Mouse (Mus musculus): ENCODE measurements at regions not wholly inside any gene's neighbourhood (a gene's known extent, or its start where the extent isn't known, plus 50 kb on each side); places are given as distances from the start of the nearest gene placed in this dataset.
A peak's percentile ranks its signal among the peaks of the same experiment; 100 is the strongest.

- no peak for DNase-seq (ENCODE audit: low spot score in 2 of 2)
These were observed 88.5 kb downstream of the Irx1 start for GRCm38 (mm10) chr13:71874986-71875385.

DNA sequence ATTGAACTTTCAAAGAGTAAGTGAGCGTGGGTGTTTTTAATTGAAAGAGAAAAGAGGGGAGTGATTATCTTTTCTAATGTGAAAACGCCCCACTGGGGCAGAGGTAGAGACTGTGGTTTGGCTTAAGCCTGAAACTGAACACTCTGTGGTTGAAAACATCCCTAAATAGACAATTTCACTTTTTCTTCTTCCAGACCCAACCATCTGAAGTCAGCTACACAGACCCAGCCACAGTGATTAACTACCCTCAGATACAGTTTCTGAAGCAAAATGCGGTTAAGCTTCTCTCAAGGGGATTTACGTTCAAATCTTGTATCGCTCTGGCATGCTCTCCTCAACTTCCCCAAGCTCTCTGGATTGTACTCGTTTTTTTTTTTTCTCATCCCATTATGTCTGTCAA, 94.8 kb downstream of the Irx1 start:
- no peak for DNase-seq (ENCODE audit: low spot score in 2 of 2)

DNA sequence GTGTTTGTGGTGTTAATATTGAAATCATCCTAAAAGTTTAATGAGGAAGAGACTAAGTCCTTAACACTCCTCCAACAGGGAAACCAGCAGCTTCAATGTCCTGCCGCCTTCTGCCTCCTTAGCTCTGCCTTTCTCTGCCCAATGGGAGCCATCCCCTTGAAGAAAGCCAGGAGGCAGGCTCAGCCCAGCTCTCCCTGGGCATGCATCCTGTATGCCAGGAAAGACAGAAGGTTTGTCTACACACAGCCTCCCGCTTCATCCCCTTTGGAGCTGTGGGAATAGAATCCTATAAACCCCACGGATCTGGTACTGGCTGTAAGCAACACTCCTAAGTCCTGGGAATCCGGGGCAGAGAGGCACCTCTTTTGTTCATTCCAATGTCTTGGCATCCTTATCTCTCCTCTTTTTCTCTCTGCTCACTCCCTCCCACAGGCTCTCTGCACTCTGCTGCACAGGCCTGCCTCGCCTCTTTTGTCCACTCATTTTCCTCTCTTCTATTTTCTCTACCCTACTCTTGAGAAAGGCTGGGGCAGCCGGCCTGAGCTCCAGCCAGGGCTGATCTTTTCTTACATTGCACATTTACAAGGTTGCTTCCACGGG, 110.0 kb downstream of the Irx1 start:
- DNase-seq (ENCODE audit: low spot score in 2 of 2): no peak

DNA sequence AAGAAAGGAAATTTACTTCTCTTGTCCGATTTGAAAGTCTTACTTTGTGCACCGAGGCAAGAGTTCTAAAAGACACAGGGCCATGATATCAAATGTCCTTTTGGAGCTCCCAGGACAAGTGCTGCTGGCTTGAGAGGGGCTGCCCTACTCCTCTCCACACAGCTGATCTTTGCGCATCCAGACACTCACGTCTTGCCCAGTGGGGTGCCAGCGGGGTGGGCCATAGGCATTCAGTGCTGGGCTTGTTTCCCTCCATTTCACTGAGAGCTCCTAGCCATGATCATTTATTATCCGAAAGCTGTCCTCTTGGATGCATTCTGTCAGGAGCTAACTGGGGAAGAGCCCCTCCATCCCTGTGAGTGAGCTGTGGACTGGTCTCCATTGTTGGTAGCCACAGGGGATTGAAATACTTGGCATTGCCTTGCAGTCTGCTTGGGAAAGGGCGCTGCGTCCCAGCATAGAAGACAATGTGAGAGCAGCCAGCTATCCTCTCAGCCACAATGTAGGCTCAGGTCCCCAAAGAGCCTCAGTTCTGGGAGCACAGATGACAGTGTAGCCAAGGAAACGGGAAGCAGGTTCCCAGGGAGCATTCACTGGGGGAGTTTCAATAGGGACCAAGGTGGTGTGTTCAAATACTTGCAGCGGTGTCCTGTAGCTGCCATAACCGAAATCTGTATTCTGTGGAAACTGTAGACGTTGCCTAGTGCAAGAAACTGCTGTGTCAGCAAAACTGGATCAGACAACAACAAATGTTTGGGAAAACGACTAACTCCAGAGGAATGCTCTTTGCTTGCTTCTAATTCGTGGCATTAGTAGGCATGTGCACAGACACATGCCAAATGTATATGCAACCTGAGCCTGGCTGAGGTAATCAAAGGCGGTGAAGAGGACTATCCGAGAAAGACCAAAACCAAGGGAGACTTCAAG, 159.2 kb downstream of the Irx1 start:
- no peak for DNase-seq (ENCODE audit: low spot score in 2 of 2)

DNA sequence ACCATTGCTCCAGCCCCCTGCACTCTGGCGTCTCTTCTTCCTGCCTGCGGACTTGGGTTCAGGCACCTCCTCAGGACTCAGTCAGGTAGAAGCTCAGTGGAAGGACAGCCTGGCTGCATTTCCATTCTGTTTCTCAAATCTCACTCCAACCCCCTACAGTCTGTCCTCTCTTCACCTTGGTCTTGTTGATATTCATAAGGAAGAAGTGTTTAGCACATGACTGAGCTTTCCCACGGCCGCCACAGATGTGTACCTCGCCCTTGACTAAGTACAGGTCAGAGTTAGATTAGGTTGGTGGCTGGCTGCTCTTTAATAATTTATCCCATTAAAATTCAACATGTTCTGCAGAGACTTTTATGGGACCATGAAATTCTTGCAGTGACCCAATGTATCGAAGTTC, 165.2 kb downstream of the Irx1 start:
- DNase-seq (ENCODE audit: low spot score in 2 of 2): no peak

DNA sequence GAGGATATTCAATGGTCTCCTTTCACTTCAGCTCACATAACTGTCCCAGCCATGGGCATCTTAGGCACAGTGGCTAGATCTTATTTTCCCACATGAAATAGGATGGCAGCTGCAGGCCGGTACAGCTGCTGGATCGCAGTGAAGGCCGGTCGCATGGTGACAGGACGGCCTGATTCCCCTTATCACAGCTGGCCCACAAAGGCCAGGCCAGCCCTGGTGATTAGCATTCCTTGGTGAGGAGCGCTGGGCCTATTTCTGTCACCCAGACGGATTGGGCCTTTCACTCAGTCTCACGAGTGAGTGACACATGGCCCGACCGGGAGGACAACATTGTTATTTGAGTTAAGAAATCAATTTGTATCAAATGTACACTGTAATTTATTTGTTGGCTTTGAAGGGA, 178.8 kb downstream of the Irx1 start:
- no peak for DNase-seq (ENCODE audit: low spot score in 2 of 2)

GRCm38 (mm10) chr13:71747003-71747965, 216.2 kb downstream of the Irx1 start:
- DNase-seq (ENCODE audit: low spot score in 2 of 2): no peak

DNA sequence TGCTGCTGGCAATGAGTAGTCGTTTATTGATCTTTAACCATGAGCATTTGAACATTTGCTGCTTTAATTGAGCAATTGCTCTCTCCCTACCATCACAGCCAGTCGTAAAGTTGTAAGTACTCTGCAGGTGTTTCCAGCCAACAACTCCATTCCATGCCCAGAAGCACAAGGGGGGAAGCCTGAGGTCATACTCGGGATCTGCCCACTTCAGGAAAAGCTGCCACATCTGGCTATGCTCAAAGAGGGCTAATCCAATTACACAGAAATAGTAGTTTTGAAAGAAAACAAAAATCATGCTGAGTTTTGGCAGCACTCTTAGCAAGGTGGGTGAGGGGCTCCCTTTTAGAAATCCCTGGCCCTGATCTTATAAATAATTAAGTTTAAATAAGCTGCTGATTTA, 217.0 kb downstream of the Irx1 start:
- no peak for DNase-seq (ENCODE audit: low spot score in 2 of 2)

GRCm38 (mm10) chr13:71736821-71737345, 226.6 kb downstream of the Irx1 start:
- DNase-seq (ENCODE audit: low spot score in 2 of 2): no peak

DNA sequence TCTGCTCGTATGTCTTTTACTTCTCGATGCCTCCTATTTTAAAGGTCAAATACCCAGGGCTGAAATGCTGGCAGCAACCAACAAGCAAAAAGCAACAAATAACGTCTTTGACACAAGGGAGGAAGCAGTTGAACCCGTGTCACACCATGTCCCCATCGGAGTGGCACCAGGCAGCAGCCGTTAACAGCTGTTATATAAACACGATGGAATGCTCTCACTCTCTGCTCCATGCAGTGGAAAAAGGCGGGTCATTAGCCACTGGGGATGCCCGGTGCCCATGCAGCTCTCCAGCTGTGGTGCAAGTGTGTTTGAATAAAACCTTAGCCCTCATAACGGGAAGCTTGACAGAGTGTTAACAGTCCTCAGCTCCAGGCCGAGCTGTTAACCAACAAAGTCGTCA, 229.3 kb downstream of the Irx1 start:
- no peak for DNase-seq (ENCODE audit: low spot score in 2 of 2)

GRCm38 (mm10) chr13:71733360-71733759, 230.2 kb downstream of the Irx1 start:
- no peak for DNase-seq (ENCODE audit: low spot score in 2 of 2)

DNA sequence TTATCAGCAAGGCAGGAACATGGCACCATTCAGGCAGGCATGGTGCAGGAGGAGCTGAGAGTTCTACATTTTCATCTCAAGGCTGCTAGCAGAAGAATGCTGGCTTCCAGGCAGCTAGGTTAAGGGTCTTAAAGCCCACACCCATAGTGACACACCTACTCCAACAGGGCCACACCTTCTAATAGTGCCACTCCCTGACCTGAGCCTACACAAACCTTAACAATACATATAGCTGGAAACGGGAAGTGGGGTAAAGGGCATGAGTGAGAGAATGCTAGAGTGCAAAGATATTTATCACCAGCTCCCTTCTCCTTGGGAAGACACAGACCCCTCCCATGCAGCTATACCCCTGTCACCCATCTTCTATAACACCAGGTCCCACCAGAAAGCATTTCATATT, 230.6 kb downstream of the Irx1 start:
- DNase-seq (ENCODE audit: low spot score in 2 of 2): no peak

DNA sequence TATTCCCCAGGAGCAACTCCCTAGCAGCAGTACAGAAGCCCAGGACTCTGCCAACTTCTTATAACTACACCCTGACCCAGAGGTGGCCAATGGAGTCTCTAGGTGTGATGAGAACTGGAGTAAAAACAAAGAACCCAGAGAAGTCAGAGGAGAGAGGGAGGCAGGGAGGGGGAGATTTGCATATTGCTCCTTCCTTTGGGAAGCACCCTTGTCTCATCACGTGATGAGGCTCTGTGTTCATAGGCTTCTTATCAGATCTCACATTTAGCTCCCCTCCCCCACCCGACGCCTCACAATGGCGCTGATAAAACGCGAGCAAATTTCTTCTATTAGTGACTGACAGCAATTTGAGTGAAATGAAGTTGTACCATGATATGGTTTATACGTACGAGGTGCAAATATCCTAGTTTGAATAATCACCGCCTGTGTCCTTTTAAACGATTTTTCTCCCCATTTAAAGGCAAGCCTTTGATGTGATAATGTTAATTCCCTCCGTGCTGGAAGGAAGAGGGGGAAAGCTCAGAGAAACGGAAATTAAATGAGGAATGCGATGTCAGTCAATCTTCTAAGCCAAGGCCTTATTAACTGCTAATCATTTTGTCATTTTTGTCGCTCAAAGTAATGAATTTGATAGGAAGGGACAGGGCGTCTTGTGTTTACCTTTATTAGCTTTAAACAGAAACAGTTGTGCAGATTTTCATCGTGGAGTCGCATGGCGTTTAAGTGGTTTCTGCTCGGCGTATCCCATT, 273.3 kb downstream of the Irx1 start:
- no peak for DNase-seq (ENCODE audit: low spot score in 2 of 2)

GRCm38 (mm10) chr13:71689187-71689586, 274.3 kb downstream of the Irx1 start:
- no peak for DNase-seq (ENCODE audit: low spot score in 2 of 2)

DNA sequence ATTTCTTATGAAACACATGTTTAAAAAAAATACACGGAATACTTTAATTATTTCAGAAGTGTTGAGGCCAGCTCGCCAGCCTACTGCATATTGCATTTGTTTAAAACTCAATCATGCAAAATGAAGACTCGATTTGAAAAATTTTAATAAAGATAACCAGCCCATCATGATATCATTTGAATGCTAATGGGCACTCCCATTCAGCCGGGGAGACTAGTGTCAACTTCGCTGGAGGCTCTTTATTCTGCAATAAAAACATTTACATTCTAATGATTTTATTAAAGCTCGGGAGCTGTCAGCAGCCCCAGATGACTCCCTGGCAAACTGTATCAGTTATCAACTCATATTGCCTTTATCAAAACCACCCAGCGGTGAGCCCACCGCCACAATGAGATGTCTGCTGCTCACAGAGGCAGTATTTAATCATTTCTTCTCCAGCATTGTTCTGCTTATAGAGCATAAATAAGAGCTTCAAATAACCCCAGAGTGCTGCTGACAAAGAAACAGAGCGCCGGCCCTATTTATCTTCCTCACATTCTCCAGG, 287.4 kb downstream of the Irx1 start:
- DNase-seq (ENCODE audit: low spot score in 2 of 2): no peak

- peak in 1 of 2 experiments; percentile 22 for DNase-seq (ENCODE audit: low spot score in 2 of 2)
These were observed 293.4 kb downstream of the Irx1 start for GRCm38 (mm10) chr13:71669956-71670739.

- no peak for DNase-seq (ENCODE audit: low spot score in 2 of 2)
These were observed 295.3 kb downstream of the Irx1 start for GRCm38 (mm10) chr13:71668256-71668655.

GRCm38 (mm10) chr13:71665221-71665916, 298.2 kb downstream of the Irx1 start:
- DNase-seq (ENCODE audit: low spot score in 2 of 2): no peak

- DNase-seq (ENCODE audit: low spot score in 2 of 2): no peak
These were observed 305.6 kb downstream of the Irx1 start for GRCm38 (mm10) chr13:71657898-71658297.

Data from urinary bladder, postnatal 4 days (tissue).